Mouse (Mus musculus) erythroblast, embryonic 14.5 days (primary cell): ENCODE measurements around the gene 1700028J19Rik.

Source experiments
- GATA1 ChIP-seq: IDR thresholded peaks from 2 replicates; pipeline ENCODE4 v1.6.1; 2012; ENCODE audit warnings: low read length, inconsistent platforms, mixed read lengths
- TAL1 ChIP-seq: IDR thresholded peaks from 3 replicates; pipeline ENCODE4 v1.6.1; 2012; ENCODE audit warnings: low read length, inconsistent platforms, mixed read lengths

DNA sequence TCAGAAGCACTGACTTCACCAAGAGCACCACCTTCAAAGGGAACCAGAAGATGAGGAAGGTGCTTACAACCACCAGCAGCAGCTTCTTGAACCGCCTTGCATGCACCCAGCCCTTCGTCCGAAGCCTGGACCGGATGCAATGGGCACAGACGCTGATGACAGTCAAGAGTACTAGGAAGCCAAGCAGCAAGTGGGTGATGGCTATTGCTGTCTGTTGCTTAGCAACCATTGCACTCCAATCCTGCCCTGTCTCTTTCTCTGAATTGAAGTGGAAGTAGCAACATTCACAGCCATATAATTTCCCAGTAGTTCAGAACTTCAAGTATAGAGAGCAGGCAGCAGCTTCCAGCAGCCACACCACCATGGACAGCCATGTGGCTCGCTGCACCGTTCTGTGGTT, 35.1 kb upstream of the 1700028J19Rik start:
- TF ChIP-seq TAL1 (no peak), GATA1 (no peak)
